Mouse (Mus musculus) natural killer cell, adult 2 months (primary cell): ENCODE measurements around the gene Ptpre.
A peak's percentile ranks its signal among the peaks of the same experiment; 100 is the strongest.
"Not testable (repeated sequence)": the region's sequence is repeated elsewhere in the genome, so short reads cannot be mapped to it uniquely, and the experiment has no call there.

Experiments
- DNase-seq, 2 experiments: peaks; one replicate each; pipeline ENCODE4 v3.0.0; 2022; ENCODE audit warnings: low spot score in 2 of 2

The Ptpre gene

GRCm38 (mm10) chr7:135537341-135537901, at the start of gene Ptpre:
Ptpre (plus strand) TSS chr7:135537481.
- DNase-seq = peak; percentile 76 to 79

GRCm38 (mm10) chr7:135488214-135488810, 49.0 kb upstream of the Ptpre start:
- peak in 1 of 2 experiments; percentile 10 for DNase-seq

- DNase-seq = no peak
Observed at GRCm38 (mm10) chr7:135489724-135490499, 47.4 kb upstream of the Ptpre start.

GRCm38 (mm10) chr7:135490500-135490886, 46.8 kb upstream of the Ptpre start:
- DNase-seq = no peak

- no peak for DNase-seq
Observed at GRCm38 (mm10) chr7:135495303-135495702, 42.0 kb upstream of the Ptpre start.

- no peak for DNase-seq
Observed at GRCm38 (mm10) chr7:135498565-135499186, 38.6 kb upstream of the Ptpre start.

GRCm38 (mm10) chr7:135499403-135499802, 37.9 kb upstream of the Ptpre start:
- DNase-seq = no peak

GRCm38 (mm10) chr7:135506506-135506905, 30.8 kb upstream of the Ptpre start:
- DNase-seq = not testable (repeated sequence)

- no peak for DNase-seq
Observed at GRCm38 (mm10) chr7:135508602-135509001, 28.7 kb upstream of the Ptpre start.

GRCm38 (mm10) chr7:135509272-135509671, 28.0 kb upstream of the Ptpre start:
- no peak for DNase-seq

- no peak for DNase-seq
Observed at GRCm38 (mm10) chr7:135510431-135510830, 26.9 kb upstream of the Ptpre start.

- no peak for DNase-seq
Observed at GRCm38 (mm10) chr7:135511723-135512122, 25.6 kb upstream of the Ptpre start.

GRCm38 (mm10) chr7:135517191-135517590, 20.1 kb upstream of the Ptpre start:
- no peak for DNase-seq

- no peak for DNase-seq
Observed at GRCm38 (mm10) chr7:135520241-135520640, 17.0 kb upstream of the Ptpre start.

- no peak for DNase-seq
Observed at GRCm38 (mm10) chr7:135521755-135522512, 15.3 kb upstream of the Ptpre start.

GRCm38 (mm10) chr7:135523981-135524380, 13.3 kb upstream of the Ptpre start:
- DNase-seq = no peak

- DNase-seq = no peak
Observed at GRCm38 (mm10) chr7:135524424-135524967, 12.8 kb upstream of the Ptpre start.

GRCm38 (mm10) chr7:135526574-135527152, 10.6 kb upstream of the Ptpre start:
- no peak for DNase-seq

- DNase-seq = no peak
Observed at GRCm38 (mm10) chr7:135527169-135527568, 10.1 kb upstream of the Ptpre start.

GRCm38 (mm10) chr7:135528515-135528914, 8.8 kb upstream of the Ptpre start, which contains the start of gene Clrn3:
Clrn3 (minus strand) TSS chr7:135528654.
- DNase-seq = no peak

- no peak for DNase-seq
Observed at GRCm38 (mm10) chr7:135529068-135529467, 8.2 kb upstream of the Ptpre start.
